Mouse (Mus musculus) cerebellum, postnatal 25 days (tissue): ENCODE measurements around the gene Cilp2.
A peak's percentile ranks its signal among the peaks of the same experiment; 100 is the strongest.

Experiments
- DNase-seq, 2 experiments: peaks; one replicate each; pipeline ENCODE4 v3.0.0; 2021; ENCODE audit warnings: mixed read lengths in 2 of 2

The Cilp2 gene

GRCm38 (mm10) chr8:69887289-69888243 is at the start of gene Cilp2:
Gene Cilp2, minus strand, starts transcription at chr8:69887687.
- DNase-seq, result peak; percentile 37 to 48

GRCm38 (mm10) chr8:69936050-69936794 is 48.7 kb upstream of the Cilp2 start:
- DNase-seq, result no peak

DNA sequence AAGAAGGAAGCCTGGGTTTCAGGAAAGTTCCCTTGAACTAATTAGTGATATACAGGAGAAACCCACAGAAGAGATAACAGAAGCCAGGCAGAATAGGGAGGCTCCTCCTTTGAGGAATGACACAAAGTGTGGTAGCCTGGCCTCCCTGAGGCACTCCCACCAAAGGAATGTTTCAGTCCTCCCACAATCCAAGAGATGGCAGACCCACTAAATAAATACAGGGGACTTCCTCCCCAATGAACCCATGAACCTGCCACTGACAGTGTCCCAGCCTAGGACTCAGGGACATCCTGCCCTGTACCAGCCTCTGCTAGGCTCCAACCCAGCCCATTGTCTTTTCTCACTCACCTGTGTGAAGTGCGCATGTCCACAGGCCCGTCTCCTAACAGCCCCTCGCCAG is 47.9 kb upstream of the Cilp2 start:
- no peak for DNase-seq

- DNase-seq, result no peak
Measured at GRCm38 (mm10) chr8:69934582-69934981, 47.1 kb upstream of the Cilp2 start.

GRCm38 (mm10) chr8:69933811-69934210 is 46.3 kb upstream of the Cilp2 start:
- DNase-seq, result no peak

GRCm38 (mm10) chr8:69926901-69927300 is 39.4 kb upstream of the Cilp2 start:
- no peak for DNase-seq

GRCm38 (mm10) chr8:69923986-69924385 is 36.5 kb upstream of the Cilp2 start:
- DNase-seq, result no peak

DNA sequence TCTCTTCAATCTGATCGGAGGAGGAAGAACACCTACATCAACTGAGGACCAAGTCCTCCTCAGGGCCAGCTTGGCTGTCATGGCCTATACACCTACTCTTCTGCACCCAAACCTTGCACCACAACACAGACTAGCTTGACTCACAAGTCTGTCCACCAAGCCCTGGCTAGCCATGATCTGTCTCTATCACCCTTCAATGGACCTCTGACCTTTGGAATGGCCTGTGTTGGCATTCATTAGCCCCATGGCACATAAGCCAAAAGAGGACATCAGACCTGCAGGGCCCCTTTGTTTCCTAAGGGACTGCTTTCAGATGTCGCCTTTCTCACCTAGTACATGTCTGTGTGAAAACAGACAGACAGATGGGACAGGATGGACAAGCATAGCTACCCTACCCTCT is 33.7 kb upstream of the Cilp2 start:
- no peak for DNase-seq

DNA sequence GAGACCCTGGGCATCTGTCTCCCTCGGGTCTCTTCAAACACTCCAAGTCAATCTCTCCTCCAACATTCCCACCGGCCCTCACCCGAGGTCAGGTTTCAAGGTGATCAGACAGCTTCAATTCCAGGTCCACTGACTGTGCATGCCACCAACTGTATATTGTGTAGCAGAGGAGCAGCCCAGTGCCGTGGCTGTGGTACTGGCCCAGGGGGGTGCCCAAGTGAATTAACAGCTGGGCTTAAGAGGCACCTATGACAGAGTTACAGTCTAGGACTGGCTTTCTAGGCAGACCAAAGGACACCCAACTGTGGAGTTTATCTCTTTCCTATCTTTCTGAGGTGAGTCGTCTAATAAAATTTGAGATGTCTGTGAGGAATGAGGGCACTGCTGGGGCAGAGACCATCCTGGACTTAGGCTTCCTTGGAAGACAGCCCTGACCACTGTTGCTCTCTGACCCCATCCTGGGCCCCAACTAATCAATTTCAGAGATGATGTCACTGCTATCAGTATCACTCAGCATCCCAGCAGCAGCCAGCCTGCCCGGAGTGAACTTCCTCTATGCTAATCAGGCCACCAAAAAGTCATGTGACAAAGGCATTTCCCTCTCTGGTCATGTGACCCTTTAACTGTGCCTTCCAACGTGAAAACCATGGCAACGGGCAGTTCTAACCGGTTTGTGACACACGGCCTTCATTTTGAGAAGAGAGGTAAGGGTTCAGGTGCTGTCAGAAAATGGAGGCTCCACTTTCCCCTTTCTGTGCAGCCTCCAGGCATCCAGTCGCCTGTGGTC is 32.6 kb upstream of the Cilp2 start:
- DNase-seq, result peak; percentile 22 to 48

DNA sequence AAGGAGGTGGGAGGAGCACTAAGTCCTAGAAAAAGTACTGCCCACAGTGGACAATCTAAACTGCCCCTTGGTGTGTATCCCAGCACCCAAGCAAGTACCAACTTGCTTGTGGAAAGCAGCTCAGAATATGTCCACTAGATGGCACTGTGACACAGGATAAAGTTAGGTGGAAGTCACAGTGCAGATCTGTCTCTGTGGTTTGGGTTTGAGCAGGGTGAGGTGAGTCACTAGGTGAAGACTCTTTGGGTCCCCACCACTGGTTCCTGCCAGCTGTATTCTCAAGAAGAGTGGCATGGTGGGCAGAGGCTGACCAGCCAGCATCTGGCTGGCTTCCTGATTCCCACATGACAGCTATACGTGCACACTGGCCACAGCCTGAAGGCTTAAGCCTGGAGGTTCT is 31.5 kb upstream of the Cilp2 start:
- peak; percentile 71 to 84 for DNase-seq

- no peak for DNase-seq
Measured at GRCm38 (mm10) chr8:69918506-69918905, 31.0 kb upstream of the Cilp2 start.

- DNase-seq, result no peak
Measured at GRCm38 (mm10) chr8:69915748-69916147, 28.3 kb upstream of the Cilp2 start.

- no peak for DNase-seq
Measured at GRCm38 (mm10) chr8:69914526-69914925, 27.0 kb upstream of the Cilp2 start.

DNA sequence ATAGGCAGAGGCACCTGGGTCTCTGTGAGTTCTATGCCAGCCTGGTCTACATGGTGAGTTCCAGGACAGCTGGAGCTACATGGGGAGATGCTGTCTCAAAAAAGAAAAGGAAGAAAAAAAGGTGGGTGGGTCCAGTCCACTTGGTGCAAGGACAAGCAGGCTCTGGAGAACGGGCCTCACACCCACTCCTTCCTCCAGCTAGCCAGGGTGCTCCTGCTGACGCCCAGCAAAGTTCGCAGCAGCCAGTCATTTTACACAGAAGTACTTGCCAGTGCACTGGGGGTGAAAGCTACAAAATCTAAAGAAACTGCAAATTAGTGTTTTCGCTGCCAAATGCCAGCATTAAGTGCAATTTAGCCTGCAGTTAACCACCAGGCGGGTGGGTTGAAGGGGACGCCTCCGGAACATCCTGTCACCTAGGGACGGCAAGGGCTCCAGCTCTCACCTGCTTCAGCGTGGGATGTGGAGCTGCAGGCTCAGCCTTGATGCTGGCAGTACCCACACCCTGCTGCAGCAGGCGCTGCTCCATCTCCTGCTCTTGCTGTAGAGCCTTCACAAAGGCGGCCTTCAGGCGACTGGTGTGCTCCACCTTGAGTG is 25.1 kb upstream of the Cilp2 start:
- no peak for DNase-seq

GRCm38 (mm10) chr8:69911917-69912316 is 24.4 kb upstream of the Cilp2 start:
- no peak for DNase-seq

GRCm38 (mm10) chr8:69907106-69907505 is 19.6 kb upstream of the Cilp2 start:
- no peak for DNase-seq

DNA sequence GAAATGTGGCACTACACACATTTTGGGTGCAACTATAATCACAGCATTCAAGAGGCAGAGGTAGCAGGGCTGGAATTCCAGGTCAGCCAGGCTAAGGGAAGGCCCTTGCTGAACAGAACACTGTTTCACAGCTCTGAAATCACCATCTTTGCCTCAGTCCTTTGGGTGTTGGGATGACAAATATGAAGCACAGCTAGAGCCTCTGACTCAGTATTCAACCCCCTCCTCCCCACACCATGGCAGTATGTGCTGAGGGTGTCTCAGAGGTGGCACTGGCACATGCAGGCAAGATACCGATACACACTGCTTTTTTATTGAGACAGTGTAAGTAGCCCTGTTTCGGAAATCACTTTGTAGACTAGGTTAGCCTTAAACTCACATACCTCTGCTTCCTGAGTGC is 18.8 kb upstream of the Cilp2 start:
- no peak for DNase-seq

GRCm38 (mm10) chr8:69904096-69904495 is 16.6 kb upstream of the Cilp2 start:
- no peak for DNase-seq

- DNase-seq, result peak; percentile 99
Measured at GRCm38 (mm10) chr8:69903063-69903542, 15.6 kb upstream of the Cilp2 start.

- peak; percentile 62 for DNase-seq
Measured at GRCm38 (mm10) chr8:69902163-69903062, 14.9 kb upstream of the Cilp2 start, which contains the start of the genes Tssk6, Ndufa13 and Yjefn3. Gene Tssk6, plus strand, starts transcription at chr8:69902184. Gene Ndufa13, minus strand, starts transcription at chr8:69902558. Gene Yjefn3, minus strand, starts transcription at chr8:69902712.
